Mouse (Mus musculus) cerebellum, adult 2 months (tissue): ENCODE results near the gene Camp.

ENCODE experiments used
- CTCF ChIP-seq: fragments of 200-500 bp; IDR thresholded peaks from 2 replicates; pipeline ENCODE4 v1.5.1; 2011; ENCODE audit warnings: low read depth, mild to moderate bottlenecking, control low read depth, low read length, moderate library complexity, borderline replicate concordance; ENCODE audit not compliant: insufficient read depth
- POLR2A ChIP-seq: fragments of 200-500 bp; IDR thresholded peaks from 2 replicates; pipeline ENCODE4 v1.6.1; 2011; ENCODE audit warnings: low read length, control low read depth, borderline replicate concordance; ENCODE audit not compliant: insufficient read depth

GRCm38 (mm10) chr9:109876756-109877155, 27.3 kb upstream of the Camp start:
- TF ChIP-seq CTCF, result no peak
- TF ChIP-seq POLR2A, result no peak
